Mouse (Mus musculus) embryo, embryonic 10.5 days (tissue): Measurements from ENCODE around the gene Naga.

Experiments used
- DNase-seq: peaks from one replicate; pipeline ENCODE4 v3.0.0-alpha.2; 2015; ENCODE audit warnings: low spot score

Gene Naga

GRCm38 (mm10) chr15:82337875-82338274, 850 bp downstream of the Naga start:
- DNase-seq, result no peak

GRCm38 (mm10) chr15:82336629-82337028, 2.1 kb downstream of the Naga start:
- DNase-seq, result no peak

- DNase-seq, result no peak
Measured at GRCm38 (mm10) chr15:82335194-82335593, 3.5 kb downstream of the Naga start.

- DNase-seq, result no peak
Measured at GRCm38 (mm10) chr15:82325382-82325781, 13.3 kb downstream of the Naga start.

GRCm38 (mm10) chr15:82322195-82322594, 16.5 kb downstream of the Naga start:
- DNase-seq, result no peak

- no peak for DNase-seq
Measured at GRCm38 (mm10) chr15:82319613-82320012, 19.1 kb downstream of the Naga start.

GRCm38 (mm10) chr15:82317839-82318238, 20.9 kb downstream of the Naga start:
- no peak for DNase-seq

GRCm38 (mm10) chr15:82308416-82308815, 30.3 kb downstream of the Naga start:
- DNase-seq, result no peak

GRCm38 (mm10) chr15:82307107-82307506, 31.6 kb downstream of the Naga start:
- no peak for DNase-seq

GRCm38 (mm10) chr15:82298764-82299561, 39.8 kb downstream of the Naga start, which contains the start of gene Wbp2nl:
Gene Wbp2nl, plus strand, starts transcription at chr15:82298954.
- no peak for DNase-seq

GRCm38 (mm10) chr15:82294059-82294458, 44.7 kb downstream of the Naga start:
- DNase-seq, result peak; percentile 70

GRCm38 (mm10) chr15:82293271-82293711, 45.4 kb downstream of the Naga start:
- peak; percentile 83 for DNase-seq

- DNase-seq, result no peak
Measured at GRCm38 (mm10) chr15:82292851-82293250, 45.9 kb downstream of the Naga start.

GRCm38 (mm10) chr15:82290252-82290651, 48.5 kb downstream of the Naga start:
- no peak for DNase-seq

- DNase-seq, result no peak
Measured at GRCm38 (mm10) chr15:82286157-82286556, 52.6 kb downstream of the Naga start.

- no peak for DNase-seq
Measured at GRCm38 (mm10) chr15:82280638-82281037, 58.1 kb downstream of the Naga start.
